Mouse (Mus musculus): Measurements from ENCODE around the gene 5730409E04Rik.

The 5730409E04Rik gene

DNA sequence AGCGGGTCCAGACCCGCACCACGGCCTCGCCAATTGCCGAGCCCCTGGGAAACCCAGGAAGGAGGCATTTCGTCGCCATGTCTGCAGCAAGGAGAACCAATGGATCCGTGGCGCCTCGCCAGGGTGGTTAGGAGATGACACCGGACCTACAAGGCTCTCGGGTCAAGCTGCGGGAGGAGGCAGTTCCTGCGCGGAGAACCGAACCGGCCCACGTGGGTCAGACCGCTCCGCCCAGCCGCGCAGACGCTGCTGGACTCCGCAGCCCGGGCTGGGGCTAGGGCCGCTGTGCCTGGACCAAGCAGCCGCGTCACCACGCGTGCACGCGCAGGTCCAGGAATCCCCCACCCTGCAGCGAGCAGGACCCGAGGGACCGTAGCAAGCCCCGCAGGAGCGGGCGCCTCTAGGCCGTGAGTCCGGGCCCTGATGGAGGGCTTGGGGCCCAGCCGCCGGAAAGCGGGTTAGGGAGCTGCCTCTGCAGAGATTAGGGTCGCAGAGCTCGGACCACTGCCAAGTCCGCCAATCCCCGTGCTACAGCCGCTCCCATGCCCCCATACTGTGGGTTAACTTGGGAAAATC is at the start of gene 5730409E04Rik:
TSS of gene 5730409E04Rik (plus strand) at position 213 of the 576 bp plus-strand sequence.
- DNase-seq (ENCODE audit: low read depth, low spot score), result peak; percentile 95

GRCm38 (mm10) chr4:126563798-126564197 is 45.8 kb upstream of the 5730409E04Rik start:
- DNase-seq (ENCODE audit: low read depth, low spot score), result no peak

- DNase-seq (ENCODE audit: low read depth, low spot score), result no peak
Observed at GRCm38 (mm10) chr4:126567243-126567642, 42.4 kb upstream of the 5730409E04Rik start.

GRCm38 (mm10) chr4:126569783-126570182 is 39.8 kb upstream of the 5730409E04Rik start:
- no peak for DNase-seq (ENCODE audit: low read depth, low spot score)

GRCm38 (mm10) chr4:126576281-126576680 is 33.3 kb upstream of the 5730409E04Rik start:
- DNase-seq (ENCODE audit: low read depth, low spot score), result peak; percentile 81

GRCm38 (mm10) chr4:126577920-126578319 is 31.7 kb upstream of the 5730409E04Rik start:
- no peak for DNase-seq (ENCODE audit: low read depth, low spot score)

DNA sequence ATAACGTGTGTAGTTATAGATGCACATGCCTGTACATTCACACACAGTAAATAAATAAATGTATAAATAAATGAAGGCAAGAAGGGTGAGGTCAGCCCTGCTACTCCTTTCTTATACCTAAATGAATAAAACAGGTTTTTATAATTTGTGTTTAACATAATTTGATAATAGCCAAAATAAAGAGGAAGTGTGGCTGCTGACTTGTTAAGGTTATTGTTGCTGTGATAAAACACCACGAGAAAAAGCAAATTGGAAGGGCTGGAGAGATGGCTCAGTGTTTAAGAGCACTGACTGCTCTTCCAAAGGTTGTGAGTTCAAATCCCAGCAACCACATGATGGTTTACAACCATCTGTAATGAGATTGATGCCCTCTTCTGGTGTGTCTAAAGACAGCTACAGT is 30.5 kb upstream of the 5730409E04Rik start:
- no peak for DNase-seq (ENCODE audit: low read depth, low spot score)

- DNase-seq (ENCODE audit: low read depth, low spot score), result no peak
Observed at GRCm38 (mm10) chr4:126585739-126586138, 23.9 kb upstream of the 5730409E04Rik start.

DNA sequence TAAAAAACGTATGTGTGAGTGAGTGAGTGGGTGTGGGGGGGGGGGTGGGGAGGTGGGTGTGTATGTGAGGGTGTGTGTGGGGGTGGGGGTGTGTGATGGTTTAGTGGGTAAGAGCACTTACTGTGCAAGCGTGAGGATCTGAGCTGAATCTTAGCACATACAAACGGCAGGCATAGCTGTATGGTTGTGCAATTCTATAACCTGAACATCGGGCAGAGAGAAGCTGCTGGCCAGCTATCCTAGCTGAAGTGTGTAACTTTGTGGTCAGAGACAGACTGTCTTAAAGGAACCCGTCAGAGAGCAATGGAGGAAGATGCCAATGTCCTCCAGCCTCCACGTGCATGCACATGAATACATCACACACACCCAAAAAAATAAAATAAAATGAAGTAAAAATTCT is 17.6 kb upstream of the 5730409E04Rik start:
- no peak for DNase-seq (ENCODE audit: low read depth, low spot score)

DNA sequence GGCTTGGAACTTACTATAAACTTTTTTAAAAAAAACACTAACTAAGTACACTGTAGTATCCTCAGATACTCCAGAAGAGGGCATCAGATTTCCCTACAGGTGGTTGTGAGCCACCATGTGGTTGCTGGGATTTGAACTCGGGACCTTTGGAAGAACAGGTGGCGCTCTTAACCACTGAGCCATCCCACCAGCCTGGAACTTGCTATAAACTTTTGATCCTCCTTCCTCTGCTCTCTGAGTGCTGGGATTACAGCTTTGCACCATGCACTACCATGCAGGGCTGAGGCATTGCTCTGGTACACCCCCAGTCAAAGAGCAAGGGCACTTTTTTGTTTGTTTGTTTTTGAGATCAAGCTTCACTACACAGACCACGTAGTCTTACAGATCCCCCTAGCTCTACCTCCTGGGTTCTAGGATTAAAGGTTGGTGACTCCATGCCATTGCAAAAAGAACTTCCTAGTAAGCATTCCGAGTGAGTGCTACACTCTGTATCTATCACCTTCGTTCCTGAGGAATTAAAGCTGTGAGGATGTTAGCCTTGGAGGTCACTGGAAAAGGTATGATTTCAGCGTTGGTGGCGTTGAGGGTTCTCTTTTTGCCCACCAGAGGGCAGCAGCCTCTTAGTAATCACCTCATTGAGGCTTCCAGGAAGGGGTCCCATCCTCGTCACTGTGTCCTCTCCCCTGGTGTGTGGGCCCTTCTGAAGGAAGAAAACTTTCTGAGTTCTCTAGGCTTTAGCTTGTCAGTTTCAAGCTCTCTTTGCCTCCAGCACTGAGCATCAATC is 9.5 kb upstream of the 5730409E04Rik start:
- DNase-seq (ENCODE audit: low read depth, low spot score), result peak; percentile 55

DNA sequence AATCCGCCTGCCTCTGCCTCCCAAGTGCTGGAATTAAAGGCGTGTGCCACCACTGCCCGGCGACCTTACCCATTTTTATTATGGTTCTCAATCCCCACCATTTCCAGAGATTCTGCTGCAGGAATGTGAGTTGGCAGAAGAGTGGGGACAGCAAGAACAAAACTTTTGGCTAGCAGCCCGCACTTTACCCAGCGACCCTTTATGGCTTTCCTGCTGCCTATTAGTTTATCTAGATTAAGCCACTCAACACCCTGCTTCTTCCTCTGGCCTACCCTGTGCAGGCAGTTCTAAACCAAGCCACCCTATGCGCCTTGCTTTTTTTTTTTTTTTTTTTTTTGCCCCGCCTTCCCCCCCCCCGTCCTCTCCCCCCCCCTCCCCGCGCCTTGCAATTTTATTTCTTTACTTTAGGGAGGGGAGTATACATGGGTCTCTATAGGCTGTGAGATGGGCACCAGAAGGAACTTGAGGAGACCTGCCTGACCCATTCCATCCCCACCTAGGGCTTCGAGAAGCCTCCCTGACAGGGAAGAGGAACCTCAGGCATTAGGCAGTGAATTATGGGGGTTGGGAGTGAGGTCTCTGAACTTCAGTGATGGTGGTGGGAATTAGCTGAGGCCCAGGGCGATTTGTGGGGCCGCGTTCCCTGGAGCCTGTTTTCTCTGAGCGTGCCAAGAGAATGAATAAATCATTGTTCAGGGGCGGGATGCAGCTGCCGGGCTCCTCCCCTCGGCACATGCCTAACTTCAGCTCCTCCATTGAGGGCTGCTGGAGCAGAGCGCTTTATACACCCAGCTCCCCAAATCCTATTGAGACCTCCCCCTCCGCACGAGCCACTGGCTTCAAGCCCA is 7.8 kb upstream of the 5730409E04Rik start:
- DNase-seq (ENCODE audit: low read depth, low spot score), result peak; percentile 70

DNA sequence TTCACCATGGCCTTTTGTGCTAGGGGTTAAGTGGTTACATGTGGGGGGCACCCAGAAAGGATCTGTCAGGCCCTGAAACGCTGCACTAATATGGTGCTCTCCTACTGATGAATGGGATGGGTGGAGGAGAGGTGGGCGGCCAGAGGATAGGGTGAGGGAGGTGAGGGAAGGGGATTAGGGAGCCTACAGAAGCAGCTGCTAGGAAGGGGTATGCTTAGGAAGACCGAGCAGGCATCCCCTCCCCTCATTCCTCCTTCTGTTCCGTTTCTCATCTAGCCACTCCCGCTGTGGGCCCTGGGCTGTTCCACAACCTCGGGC is 7.2 kb upstream of the 5730409E04Rik start:
- no peak for DNase-seq (ENCODE audit: low read depth, low spot score)

DNA sequence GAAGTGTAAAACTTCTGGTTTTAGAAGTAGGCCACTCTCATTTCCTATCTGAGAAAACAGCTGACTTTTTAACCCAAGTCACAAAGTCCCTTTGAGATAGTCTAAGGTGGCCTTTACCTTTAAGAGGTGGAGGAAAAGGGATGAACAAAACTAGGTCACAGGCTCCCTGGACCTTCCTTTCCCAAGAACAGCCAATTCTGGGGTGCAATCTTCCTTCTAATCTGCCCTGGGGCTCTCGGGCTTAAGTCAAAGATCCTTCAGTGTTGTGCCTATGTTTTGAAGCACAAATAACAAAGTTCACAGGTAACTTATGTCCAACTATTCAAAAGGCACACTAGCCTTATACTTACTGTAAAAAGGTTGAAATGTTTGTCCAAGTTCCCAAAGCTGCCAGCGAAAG is 5.5 kb upstream of the 5730409E04Rik start:
- no peak for DNase-seq (ENCODE audit: low read depth, low spot score)

- no peak for DNase-seq (ENCODE audit: low read depth, low spot score)
Observed at GRCm38 (mm10) chr4:126605751-126606150, 3.9 kb upstream of the 5730409E04Rik start.

- DNase-seq (ENCODE audit: low read depth, low spot score), result peak; percentile 54
Observed at GRCm38 (mm10) chr4:126611991-126612390, 2.4 kb downstream of the 5730409E04Rik start.

DNA sequence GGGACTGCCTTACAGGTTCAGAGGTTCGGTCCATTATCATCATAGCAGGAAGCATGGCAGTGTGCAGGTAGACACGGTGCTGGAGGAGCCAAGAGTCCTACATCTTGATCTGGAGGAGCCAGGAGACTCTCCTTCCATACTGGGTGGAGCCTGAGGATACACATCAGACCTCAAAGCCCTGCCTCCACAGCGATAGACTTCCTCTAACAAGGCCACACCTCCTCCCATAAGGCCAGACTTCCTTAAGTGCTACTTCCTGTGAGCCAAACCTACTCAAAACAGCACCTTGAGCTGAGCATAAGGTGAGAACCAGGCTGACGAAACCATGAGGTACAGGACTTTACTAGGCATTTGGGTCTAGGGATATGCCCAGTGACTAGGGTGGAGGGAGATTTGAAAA is 6.7 kb downstream of the 5730409E04Rik start:
- no peak for DNase-seq (ENCODE audit: low read depth, low spot score)

DNA sequence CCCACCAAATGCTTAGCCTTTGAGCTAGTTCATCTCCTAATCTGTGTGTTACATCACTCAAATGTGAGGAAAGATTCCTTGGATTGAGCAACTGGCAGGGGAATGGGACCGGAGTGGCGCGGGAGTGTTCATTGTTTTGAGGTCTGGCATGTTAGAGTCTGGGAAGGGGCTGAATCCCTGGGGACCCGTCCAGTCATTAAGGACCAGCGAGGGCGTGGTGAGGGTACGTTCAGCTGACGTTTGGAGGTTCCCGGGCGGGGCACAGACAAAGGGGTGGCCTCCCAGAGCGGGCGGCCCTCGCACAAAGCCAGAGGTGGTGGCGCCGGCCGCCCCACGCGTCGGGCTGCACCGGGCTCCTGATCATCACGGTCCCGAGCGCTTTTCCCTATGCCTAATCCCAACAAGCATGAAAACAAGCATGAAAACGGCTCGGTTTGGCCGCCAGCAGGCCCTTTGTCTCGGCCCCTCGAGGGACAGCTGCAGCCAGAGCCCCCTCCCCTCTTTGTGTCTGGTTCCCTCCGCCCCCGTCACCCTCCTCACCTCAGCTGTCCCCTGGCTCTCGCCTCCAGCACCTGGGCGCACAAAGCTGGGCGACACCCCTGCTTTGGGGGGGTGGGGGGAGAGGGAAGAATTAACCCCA is 10.2 kb downstream of the 5730409E04Rik start:
- DNase-seq (ENCODE audit: low read depth, low spot score), result no peak

DNA sequence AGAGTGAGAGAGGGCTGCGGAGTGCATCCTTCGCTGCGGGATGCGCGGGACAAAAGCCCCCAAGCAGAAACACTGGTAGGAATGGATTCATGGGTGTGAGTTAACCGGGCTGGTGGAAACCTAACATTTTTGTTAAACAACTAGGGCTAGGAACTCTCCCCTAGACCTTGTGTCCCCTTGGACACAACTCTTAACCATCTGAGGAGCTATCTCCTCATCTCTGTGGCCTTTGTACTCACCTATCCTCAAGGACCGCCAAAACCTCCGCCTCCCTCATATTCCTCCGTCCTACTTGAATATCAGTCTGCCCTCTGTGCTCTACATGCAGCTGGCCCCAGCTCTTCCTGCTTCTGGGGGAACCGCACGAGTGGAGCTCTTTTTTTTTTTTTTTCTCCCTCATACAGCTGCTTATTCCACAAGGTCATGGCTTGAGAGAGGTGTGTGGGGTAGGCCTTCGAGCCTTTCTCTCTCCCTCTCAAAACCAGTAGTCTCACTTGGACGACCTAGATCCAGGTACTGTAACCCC is 10.8 kb downstream of the 5730409E04Rik start:
- no peak for DNase-seq (ENCODE audit: low read depth, low spot score)

GRCm38 (mm10) chr4:126627021-126627681 is 17.5 kb downstream of the 5730409E04Rik start:
- no peak for DNase-seq (ENCODE audit: low read depth, low spot score)

DNA sequence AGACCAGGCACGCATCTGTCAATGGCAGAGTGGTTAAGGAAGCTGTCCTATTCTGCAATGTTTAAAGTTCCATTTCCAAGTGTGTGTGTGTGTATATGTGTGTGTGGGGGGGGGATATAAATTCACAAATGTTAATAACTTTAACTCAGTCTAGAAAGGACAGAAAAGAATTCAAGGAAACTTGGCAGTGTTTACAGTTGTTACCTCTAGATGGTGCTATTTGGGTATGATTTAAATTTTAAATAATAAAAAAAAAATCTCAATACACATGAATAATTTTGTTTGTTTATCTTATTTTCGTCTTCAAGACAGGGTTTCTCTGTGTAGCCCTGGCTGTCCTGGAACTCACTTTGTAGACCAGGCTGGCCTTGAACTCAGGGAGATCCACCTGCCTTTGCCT is 22.3 kb downstream of the 5730409E04Rik start:
- DNase-seq (ENCODE audit: low read depth, low spot score), result no peak

DNA sequence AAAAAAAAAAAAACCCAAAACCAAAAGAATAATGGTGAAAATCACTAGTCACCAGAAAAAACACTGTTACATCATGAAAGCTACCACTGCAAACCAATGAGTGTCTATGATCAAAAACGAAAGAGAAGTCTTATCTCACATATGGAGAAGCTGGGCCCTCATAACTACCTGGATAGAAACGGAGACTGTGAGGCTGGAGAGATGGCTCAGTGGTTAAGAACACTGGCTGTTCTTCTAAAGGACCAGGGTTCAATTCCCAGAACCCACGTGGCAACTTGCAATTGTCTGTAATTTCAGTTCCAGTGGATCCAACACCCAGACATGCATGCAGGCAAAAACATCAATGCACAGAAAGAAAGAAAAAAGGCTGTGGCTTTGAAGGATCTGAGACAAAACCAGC is 23.1 kb downstream of the 5730409E04Rik start:
- DNase-seq (ENCODE audit: low read depth, low spot score), result no peak
